Mouse (Mus musculus) heart, embryonic 15.5 days (tissue): ENCODE data around the gene Adpgk. TPM values are rescaled to one million over a fixed set of nuclear protein-coding genes. Genes with fewer than 3 reads are reported as not detected.

Experiments
- polyA plus RNA-seq: library from polyadenylated mRNA; unstranded; fragments of >200 nt; fragmentation: Nextera tagmentation; extraction: Ambion mirVana; gene quantifications from 2 replicates; pipeline ENCODE4 v1.2.1, GENCODE M21; 2015

The Adpgk gene
- polyA plus RNA-seq, 1 experiment from 2014 or later = 17.8 TPM

Other genes starting within 250 kb of the Adpgk start
- 7.6 and 8.1 TPM in 2 replicates for gene Bbs4, start 62.0 kb downstream of the Adpgk start, polyA plus RNA-seq
- 12.1 and 16.3 TPM in 2 replicates for gene Arih1, start 195.1 kb downstream of the Adpgk start, polyA plus RNA-seq
- gene Hexa, start 248.0 kb downstream of the Adpgk start, polyA plus RNA-seq = 59.6 and 75.5 TPM in 2 replicates
- 0.13 and 0.19 TPM in 2 replicates for gene Tmem202, start 248.3 kb downstream of the Adpgk start, polyA plus RNA-seq